Mouse (Mus musculus) hindlimb bud, embryonic 11.5 days (tissue): ENCODE results near the gene Htr5b.
A peak's percentile ranks its signal among the peaks of the same experiment; 100 is the strongest.

Source experiments
- DNase-seq: peaks from one replicate; pipeline ENCODE4 v3.0.0-alpha.2; 2012; ENCODE audit warnings: low read depth, low spot score; ENCODE audit errors: extremely low spot score

Htr5b gene

DNA sequence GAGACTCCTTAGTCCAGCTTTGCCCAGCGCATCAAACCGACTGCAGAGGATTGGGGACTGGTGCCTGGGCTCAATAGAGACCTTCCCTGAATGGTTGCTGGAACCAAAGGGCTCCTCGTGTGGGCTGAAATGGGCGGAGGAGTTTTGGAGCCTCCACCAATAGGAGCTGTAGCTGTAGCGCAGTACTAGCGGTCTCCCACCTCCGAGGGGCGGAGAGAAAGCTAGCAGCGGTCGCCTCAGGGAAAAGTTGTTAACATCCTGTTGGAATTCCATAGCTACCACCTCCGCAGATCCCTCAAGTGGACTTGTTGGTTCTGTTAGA lies at the start of gene Htr5b:
Gene Htr5b, minus strand, starts transcription at position 67 of the 322 bp plus-strand sequence.
- peak; percentile 22 for DNase-seq

DNA sequence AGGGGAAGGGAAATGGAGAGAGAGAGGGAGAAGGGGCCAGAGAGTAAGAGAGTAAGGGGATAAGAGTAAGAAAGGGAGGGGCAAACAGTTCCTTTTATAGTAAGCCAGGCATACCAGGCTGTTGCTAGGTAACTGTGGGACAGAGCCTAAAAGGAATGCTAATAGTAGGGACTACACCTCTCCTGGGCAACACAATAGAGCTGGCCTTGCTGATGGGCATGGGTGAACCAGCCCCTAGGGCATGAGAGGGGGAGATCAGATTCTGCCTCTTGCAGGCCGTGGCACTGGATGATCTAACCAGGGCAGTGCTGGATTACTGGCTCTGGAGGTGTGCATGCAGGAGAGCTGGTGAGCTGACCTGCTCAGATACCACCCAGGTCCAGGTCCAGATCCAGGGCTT lies 49.2 kb upstream of the Htr5b start:
- DNase-seq = no peak

DNA sequence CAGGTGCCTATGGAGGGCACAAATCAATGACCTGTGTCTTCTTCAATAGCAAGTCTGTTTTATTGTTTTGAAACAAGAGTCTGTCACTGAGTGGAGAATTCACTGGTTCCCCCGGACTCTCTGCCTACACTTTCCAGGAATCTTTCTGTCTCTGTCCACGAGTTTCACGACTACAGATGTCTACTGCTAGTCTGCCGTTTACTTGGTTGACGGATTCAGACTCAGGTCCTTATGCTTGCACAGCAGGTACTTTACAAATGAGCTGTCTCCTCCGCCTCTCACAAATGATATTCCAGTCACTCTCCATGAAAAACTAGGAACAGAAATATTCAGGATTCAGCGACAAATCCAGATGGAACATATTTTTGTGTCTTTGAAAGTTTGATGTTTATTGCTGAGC lies 42.3 kb upstream of the Htr5b start:
- no peak for DNase-seq

DNA sequence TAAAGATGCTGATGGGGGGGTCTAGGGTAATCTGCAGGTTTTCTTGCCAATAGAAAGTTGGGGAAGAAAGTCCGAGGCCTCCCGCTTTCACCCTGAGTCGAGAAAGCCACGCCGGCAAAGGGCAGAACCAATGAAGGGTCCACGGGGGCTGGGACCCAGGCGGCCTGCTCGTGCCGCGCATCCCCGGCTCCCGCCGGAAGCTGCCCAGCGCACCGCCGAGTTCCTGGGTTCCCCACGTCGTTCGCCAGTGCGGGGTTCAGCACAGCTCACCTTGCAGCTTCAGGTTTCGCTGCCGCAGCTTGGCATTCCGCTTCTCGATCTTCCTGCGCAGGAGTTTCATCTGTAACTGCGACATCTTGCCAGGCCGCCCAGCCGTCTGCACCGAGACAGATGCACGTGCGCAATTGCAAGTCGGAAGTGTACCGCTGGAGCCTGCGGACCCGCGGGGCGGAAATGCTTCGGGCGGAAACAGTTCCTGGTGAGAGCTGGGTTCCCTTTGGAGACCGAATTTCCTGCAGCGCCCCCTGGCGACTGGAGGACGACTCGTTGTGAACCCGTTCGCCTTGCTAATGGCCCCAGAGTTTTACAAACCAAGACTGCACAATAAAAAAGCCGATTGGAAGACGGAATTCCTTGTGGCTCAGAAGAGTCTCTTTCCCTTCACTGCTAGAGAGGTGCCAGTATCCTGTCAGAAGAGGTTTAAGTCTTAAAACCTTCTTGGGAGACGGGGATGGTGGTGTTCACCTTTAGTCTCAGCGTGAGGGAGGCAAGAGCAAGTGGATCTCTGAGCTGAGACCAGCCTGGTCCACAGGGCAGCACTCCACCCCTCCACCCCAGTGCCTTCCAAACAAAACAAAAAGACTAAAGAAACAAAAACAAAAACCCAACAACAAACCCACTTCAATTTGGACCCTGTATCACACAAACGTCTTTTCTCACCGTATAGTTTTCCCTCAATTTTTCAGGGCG lies 39.5 kb upstream of the Htr5b start, which contains the start of gene Ddx18:
Gene Ddx18, minus strand, starts transcription at position 469 of the 969 bp plus-strand sequence.
- peak; percentile 95 for DNase-seq

DNA sequence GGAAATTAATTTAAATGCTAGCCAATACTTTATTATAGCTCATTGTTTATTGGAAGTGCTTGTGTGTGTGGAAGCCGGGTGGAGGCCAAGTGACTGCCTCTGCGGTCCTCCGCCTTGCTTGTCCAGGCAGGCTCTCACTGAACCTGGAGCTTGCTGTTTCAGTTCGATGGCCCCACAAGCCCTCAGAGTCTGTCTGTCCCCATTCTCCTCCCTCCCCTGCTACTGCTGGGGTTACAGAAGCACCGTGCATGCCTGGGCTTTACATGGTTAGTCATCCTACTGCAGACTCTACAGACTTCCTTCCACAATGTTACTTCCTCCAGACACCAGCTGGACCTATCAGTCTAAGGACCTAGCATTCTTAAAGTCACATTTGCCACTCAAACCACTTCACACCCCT lies 29.6 kb upstream of the Htr5b start:
- no peak for DNase-seq

DNA sequence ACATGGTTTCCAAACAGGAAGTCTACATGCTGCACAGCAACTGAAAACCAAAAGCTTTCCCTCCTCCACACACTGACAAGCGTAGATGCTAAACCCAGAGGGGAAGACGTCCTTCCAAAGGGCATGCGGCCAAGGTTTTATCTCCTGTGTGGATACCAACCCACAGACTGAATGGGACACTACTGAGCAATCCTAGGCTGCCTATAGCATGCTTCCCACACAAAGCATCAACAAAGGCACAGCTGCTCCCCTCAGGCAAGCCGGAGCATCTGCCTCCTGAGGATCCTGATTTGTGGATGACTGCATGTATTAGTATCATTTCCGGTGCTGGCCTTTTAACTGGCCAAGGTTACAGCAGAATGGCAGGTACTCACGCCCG lies 23.2 kb upstream of the Htr5b start:
- DNase-seq = no peak

DNA sequence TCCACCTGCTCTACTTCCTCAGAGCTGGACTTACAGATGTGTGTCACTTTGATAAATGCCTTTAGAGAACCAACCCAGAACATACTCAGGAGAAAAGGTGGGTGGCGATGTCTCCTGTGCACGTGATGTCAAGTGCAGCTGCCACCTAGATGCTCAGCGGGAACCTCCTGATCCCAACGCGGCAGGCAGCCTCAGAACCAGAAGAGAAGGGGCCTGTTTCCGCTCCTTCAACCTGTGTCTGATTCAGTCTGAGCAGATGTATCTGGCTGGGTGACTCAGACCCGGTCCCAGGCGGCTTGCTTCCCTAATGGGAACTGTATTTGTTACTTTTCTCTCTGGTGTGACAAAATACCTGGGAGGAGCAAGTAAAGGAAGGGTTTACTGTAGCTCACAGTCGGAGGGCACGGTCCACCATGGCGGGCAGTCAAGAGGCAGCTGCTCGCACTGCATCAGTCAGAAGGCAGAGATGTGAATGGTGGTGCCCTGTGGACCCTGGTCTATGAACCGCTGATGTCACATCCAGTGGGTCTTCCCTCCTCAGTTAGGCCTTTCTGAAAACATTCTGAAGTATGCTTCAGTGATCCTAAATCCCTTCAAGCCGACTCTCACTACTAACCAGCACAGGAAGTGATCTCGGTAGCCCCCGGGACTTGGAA lies 22.7 kb upstream of the Htr5b start:
- no peak for DNase-seq

DNA sequence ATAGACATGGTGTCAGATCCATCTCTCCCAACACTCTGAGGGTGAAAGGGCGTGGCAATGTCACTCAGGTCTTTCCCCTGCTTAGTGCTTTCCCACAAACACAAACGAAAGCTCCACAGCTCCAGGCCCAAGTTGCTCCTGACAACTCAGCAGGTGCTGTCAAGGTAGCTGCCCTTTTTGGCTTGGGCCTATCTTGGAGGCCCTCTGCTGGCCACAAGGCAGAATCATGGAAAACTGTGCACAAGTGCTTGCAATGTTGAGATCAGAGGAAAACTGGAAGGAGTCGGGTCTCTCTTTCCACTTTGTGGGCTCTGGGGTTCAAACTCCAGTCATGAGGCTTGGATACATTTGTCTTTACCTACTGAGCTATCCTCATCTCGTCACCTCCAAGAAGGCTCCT lies 21.2 kb upstream of the Htr5b start:
- no peak for DNase-seq

DNA sequence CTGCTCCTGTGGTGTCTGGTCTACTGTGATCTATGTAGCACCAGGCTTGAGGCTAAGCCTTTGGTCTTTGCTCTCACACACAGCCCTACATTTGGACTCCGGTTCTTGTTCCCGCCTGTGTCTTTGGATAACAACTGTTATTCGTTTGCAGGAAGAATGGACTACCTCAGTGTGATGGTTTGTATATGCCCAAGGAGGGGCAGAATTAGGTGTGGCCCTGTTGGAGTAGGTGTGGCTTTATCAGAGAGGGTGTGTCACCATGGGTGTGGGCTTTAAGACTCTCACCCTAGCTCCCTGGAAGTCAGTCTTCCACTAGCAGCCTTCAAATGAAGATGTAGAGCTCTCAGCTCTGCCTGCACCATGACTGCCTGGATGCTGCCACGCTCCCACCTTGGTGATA lies 20.4 kb upstream of the Htr5b start:
- no peak for DNase-seq

DNA sequence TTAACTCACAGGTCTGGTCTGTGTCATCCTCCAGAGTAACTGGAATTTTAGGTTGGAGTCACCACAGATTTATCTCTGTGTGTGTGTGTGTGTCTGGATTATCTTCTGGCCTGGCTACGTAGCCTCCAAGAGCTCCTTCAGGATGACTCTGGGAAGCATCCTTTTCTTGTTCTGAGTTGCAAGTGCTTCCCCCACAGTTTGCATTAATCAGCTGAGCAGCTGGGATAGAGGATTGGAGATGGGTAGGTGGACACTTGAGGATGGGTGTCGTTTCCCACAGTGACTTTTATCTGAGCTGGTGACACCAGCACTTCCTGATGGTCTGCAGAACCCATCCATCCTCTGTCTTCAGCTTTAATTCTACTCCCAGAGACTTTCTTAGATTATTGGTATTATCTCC lies 18.6 kb upstream of the Htr5b start:
- DNase-seq = no peak

DNA sequence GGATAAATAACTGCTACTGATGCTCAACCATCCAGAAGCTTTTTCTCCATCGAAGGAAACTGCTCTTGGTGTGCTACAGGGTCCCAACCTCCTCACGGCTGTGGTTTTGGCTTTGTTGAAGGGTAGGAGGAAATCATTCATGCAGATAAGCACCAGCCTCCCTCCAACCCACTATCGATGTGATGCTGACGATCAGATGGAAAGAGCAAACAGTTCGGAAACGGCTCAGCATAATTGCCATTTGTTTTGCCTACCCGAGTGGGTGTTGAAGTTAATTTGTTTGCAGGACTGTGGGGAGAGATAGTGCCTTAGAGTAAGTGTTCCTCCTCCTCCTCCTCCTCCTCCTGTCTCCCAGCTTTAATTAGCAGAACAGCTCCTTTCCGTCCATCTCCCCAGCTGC lies 12.1 kb upstream of the Htr5b start:
- DNase-seq = no peak

DNA sequence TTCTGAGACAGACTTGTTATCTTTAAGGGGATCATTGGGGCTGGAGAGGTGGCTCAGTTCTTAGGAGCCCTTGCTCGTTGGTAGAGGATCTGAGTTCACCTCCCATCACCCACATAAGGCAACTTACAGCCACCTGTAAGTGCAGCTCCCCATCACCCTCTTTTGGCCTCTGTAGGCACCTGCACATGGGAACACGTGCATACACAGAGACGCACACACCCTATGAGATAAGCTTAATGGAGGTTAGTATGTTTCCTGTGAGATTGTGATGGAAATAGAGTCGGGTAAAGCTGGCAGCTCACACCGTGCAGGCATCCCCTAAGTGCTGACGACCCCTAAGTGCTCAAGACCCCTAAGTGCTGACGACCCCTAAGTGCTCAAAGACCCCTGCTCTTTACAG lies 3.2 kb upstream of the Htr5b start:
- no peak for DNase-seq

DNA sequence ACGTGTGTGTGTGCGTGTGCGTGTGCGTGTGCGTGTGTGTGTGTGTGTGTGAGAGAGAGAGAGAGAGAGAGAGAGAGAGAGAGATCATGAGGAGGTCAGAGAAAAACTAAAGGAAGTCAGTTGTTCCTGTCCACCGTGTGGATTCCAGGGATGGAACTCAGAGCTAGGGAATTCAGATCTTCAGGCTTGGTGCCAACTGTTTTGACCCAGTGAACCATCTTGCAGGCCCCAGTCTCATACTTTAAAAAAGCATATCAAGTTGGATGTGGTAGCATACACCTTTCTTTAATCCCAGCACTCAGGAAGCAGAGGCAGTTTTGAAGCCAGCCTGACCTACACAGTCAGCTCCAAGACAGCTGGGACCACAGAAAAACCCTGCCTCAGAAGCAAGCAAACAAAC lies 1.0 kb upstream of the Htr5b start:
- DNase-seq = no peak

DNA sequence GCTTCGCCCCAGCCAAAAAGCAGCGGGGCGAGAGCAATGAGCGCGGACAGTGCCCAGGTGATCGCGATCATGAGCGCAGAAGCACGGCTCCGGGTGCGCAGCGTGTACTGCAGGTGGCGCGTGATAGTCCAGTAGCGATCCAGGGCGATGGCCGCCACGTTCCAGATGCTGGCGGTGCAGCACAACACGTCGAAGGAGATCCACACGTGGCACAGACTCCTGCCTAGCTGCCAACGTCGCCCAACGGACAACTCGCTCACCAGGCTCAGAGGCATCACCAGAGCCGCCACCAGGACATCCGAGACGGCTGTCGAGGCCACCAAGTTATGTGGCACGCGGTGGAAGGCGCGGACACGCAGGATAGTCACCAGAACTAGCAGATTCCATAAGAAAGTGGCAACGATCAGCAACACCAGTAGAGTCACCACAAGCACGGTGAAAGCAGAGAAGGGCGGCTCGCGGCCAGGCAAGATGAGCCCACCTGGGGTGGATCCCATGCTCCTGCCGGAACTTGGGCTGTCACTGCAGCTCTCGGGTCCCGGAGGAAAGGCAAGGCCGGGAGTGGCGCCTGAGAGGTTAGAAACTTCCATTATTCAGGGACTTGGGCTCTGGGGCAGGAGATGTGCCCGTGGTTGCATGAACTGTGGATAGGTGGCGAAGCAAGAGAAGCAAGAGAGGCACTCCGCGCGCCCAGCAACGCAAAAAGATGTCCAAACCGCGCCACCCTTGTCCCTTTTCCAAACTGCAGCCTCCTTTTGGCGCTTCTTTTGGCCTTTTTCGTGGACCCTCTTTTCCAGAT lies 466 bp downstream of the Htr5b start:
- no peak for DNase-seq

DNA sequence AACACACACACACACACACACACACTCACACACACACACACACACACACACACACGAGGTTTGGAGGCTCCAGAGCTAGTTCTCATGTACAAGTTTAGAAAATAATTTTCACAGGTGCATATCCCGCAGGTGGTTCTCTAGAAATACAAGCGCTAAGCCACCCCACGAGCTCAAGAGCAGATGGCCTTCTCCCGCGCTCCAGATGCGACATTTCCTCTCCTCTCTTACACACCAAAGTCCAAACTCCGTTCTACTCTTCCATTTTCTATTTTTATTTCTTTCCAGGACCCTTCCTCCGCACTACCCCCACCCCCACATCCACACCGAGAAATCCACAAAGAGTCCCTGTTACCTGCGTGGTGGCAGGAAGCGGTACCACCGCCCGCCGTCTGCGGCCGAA lies 1.2 kb downstream of the Htr5b start:
- no peak for DNase-seq

DNA sequence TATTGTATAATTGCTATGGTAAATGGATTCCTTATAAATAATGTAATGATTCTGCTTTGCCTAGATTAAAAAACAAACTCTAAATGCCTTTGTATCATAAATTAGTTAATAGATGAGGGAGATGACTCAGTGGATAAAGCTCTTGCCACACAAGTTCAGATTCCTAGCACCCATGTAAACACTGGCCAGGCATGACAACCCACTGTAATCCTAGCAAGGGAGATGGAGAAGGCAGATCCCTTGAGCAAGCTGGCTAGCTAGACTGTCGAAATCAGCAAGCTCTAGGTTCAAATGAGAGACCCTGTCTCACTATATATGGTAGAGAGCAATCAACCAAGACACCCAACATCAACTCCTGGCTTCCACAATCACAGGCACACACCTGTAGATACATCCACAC lies 9.7 kb downstream of the Htr5b start:
- no peak for DNase-seq

DNA sequence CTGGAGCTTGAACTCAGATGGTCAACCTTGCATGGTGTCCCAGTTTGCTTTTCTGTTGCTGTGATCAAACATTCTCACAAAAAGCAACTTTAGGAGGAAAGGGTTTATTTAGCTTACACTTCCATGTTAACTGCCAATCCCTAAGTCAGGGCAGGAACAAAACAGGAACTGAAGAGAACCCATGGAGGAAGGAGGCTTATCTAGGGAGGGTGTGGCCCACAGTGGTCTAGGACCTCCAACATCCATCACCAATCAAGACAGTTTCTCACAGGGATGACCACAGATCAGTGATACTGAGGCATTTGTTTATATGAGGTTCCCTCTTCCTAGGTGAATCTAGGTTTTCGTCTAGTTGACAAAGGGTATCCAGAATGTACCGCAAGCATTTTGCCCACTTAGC lies 16.3 kb downstream of the Htr5b start:
- no peak for DNase-seq

DNA sequence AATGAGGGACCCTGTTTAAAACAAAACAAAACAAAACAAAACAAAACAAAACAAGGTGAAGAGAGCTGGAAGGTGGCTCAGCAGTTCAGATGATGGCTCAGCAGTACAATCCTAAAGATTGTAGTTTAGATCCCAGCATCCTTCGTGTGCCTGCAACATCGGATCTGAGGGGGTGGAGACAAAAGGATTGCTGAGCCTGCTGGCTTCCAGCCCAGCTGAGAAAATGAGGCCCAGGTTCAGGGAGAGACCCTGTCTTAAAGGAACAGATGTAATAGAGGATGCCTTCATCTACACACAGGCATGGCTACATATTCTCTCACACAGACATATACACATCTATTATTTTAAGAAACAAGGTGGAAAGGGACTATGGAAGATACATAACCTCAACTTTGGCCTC lies 17.1 kb downstream of the Htr5b start:
- DNase-seq = no peak

DNA sequence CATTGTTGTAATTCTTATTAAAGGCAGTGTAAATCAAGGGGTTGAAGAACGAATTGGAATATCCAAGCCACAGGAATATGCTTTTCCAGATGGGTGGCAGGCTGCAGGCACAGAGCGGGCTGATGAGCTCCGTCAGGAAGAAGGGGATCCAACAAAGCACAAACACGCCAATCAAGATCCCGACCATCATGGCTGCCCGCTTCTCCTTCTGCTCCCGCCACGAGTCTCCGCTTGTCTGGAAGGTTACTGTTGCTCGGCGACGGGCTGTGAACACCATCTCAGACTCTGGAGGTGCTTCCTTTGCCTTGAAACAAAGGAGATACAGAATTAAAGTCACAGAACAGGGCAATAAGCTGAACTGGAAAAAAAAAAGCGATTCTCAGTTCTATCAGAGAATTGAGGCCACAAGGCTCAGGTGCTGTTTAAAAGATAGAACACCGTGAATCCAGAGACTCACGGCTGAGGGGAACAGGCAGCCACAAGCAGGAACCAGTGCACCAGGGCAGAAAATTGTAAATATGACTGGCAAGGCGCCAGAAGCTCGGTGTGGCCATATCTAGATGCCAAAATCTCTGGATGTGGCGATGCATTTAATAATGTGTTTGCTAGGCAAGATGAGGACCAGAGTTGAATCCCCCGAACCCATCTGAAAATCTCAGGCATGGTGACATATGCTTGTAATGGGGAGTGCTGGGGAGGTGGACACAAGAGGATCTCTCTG lies 17.7 kb downstream of the Htr5b start:
- DNase-seq = no peak

DNA sequence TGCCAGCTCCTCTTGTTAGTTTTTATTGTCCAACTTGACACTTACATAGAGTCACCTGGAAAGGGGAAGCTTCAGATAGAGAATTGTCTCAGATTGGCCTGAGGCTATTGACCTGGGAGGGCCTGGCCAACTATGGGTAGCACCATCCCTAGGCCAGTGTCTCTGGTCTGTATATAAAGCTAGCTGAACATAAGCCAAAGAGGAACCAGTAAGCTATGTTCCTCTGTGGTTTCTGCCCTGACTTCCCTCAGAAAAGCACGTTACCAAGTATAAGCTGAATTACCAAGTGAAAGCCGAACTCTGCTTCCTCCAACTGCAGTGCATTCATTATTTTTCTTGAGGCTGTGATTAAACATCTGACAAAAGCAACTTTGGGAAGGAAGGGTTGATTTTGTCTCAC lies 19.5 kb downstream of the Htr5b start:
- DNase-seq = no peak

DNA sequence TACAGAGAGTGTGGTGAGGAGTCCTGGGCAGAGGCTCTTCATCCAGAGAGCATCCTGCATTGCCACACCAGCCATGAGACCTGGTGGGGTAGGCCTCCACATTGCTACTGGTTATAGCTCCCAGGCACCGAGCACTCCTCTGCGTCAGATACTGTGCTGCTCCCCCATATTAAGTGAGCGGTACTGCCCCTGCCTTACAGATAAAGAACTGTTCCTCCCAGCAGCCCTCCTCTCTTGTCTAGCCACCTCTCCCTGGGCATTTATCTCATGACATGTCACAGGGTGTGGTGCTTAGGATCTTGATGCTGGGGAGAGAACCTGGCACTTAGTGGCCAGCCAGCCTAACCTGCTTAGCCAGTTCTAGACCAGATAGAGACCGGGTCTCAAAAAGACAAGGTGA lies 31.2 kb downstream of the Htr5b start:
- DNase-seq = no peak
